Mouse (Mus musculus) mesoderm, embryonic 11.5 days (tissue): Measurements from ENCODE around the gene Cnksr3.

Experiments
- DNase-seq: peaks from one replicate; pipeline ENCODE4 v3.0.0-alpha.2; 2012; ENCODE audit warnings: low read depth, low spot score

Gene Cnksr3

DNA sequence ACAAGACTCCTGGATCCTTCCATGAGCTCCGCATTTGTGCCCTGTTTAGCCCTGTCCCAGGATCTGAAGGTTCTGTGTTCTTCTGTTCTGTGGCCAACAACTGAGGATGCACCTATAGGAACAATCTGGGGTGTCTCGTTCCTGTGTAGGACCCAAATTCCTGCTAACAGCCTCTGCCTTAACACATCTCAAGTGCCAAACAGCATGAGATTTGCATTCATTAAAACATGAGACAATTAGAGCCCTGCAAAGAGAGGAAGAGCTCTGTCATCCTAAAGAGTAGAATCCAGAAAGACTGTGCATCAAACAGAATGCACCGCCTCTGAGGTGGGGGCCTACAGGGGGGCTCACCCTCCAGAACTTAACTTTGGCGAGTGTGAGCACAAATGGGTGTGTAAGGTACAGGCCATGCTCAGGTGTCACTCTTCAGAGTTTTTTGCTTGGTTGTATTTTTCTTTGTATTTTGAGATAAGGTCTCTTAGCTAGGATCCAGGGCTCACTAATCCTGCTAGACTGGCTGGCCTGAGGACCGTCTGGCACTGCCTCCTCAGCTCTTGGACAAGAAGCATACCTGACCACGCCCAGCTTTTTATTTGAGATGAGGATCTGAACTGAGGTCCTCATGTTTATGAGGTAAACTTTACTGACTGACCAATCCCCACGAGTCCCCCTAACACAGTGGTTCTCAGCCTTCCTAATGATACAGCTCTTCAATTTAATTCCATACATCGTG, 15.2 kb downstream of the Cnksr3 start:
- DNase-seq: no peak

DNA sequence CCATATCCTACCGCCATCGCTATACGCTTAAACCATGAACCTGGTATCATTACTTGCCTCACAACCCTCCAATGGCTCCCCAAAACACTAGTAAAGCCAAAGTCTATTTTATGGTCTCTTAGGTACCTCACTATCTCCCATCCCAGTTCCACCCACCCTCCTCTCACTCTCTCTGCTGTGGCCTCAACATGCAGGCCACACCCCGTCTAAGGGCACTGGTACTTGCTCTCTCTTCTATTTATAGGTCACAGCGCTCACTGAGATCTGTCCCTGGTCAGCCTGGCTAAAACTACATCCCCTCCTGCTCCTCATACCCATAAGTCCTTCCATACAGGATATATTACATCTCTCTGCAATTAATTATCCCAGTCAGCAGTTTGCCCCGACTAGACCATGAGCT, 16.1 kb downstream of the Cnksr3 start:
- no peak for DNase-seq

DNA sequence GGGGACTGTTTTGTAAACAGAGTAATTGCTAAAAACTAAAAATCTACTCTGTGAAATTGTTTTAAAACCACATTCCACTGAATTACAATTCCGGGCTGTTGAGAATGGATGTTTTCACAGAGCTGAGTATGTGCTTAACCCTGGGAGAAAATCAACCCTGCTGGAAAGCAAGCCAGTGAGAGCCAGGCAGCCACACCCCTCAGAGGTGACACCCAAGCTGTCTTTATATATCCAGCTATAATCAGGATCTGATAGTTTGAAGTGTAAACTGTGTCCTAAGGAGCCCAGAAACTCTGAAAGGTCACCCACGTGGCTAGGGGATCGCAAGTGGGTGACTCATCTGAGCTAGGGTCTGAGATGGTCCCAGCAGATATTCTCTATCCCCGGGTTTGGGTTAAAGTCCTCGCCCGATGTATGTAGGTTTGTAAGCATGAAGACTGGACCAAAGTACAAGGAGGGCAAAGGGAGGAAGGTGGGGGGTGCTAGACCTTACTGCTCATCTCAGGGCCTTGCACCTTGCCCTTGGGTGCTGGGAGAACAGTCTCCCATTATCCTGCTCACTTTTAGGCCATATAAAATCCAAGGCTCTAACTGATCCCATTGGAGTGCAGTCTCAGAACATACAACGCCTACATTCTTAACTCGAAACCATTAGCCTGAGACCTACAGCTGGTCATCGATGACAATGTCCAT, 20.2 kb downstream of the Cnksr3 start:
- DNase-seq: no peak

DNA sequence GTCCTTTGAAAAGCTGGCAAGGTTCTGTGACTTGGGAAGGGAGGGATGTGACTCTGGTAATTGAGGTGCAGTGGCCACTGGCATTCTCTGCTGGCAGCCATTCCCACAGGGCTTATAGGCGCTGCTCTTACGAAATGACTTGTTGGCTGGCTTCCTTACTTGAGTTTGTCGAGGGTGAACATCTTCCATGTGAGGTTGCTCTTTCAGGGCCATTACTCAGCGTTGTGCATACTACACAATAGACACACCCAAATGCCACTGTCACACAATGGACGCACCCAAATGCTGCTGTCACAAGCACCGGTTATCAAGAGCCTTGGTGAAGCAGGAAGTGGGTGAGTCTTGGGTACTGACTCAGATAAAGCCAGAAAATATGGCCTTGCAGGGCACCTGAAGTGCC, 22.8 kb downstream of the Cnksr3 start:
- no peak for DNase-seq

DNA sequence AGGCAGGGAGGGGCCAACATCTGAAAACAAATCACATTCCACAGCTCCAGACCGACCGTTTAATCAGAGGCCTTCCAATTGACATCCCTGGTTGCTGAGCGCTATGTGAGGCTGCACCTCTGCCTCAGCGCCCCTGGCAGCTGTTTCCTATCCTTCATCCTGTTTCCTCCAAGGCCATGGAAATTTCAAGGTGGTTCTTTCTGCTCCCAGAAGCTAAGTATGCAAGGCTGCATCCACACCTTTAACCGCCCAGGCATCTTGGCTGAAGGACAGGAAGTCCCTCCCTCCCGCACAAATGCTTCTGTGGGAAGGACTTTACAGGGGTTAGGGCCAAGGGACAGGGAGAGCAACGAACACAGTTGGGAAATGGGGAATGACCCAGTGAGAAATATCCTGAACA, 24.2 kb downstream of the Cnksr3 start:
- peak; percentile 50 for DNase-seq

DNA sequence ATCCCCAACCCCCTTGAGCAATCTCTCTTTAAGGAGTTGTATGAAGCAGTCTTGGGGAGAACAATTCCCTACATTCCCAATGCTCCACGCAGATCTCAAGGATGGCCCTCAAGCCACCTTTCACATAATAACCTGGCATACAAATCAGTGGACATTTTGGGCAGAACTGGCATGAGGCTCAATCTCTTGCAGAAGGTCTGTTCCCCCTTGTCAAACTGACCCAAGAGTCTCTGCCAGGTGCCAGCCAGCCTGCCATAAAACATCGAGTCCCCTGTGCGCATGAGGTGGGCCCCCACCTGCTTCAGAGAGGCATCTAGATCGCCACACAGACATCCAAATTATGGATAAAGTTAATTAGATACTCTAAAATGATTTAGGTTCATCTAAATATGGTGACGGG, 25.0 kb downstream of the Cnksr3 start:
- no peak for DNase-seq

DNA sequence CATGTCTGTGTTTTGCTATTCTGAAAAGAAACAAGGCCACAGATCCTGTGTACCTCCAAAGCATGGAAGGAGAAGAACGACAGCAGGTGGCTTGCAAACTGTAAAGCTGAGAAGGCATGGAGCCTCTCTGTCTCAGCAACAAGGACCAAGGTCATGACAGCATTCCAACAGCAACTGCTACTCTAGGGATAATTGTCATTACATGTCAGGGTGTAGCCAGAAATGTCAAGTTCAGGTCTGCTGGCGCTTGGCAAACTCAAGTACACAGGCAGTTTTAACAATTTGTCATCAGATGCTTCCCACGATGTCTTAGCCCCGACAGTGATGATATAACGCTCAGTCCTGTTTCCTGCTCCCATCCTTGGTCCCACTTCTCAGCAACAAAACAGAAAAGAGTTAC, 26.0 kb downstream of the Cnksr3 start:
- DNase-seq: no peak

DNA sequence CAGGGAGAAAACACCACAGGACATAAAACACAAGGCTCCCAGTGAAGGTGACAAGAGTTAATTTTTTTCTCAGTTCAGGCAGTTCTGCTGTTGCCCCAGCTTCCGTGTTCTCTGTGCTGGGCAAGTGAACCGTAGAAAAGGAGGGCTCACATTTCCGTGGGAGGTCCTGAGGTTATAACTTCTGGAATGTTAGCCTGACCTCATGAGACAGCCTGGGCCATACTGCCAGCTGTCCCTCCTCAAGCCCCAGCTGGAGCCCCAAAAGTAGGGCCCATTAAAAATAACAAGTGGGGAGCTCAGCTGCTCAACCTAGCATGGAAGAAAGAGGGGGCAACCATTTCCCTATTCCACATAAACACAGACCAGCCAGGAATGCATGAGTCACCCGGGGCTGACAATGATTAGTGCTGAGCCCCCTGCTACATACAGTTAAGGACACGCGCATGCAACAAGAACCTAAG, 28.8 kb downstream of the Cnksr3 start:
- DNase-seq: peak; percentile 82

DNA sequence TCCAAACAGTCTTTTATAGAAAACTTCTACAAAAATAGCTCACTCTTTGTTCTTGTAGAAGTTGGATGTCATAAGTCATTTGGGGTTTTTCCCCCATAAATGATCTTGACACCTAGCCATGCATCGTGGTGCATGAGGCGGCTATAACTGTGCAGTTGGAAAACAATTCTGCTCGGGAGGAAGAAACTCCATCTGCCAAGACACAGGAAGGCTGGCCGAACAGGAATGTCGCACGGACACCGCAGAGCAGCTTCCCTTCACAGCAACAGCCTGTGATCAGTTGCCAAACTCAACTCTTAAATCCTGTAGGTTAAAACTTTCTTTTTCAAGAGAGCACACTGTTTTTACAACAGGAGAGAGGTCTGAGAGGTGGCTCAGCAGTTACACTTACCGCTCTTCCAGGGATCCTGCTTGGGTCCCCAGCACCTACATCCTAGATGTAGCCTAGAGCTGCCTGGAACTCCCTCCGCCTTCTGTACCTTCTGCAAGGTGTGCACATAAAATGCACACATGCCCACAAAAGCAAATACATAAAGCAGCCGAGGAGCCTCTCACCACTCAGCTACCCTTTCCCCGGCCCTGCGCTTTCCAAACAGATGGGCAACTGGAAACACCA, 29.4 kb downstream of the Cnksr3 start:
- DNase-seq: peak; percentile 29

DNA sequence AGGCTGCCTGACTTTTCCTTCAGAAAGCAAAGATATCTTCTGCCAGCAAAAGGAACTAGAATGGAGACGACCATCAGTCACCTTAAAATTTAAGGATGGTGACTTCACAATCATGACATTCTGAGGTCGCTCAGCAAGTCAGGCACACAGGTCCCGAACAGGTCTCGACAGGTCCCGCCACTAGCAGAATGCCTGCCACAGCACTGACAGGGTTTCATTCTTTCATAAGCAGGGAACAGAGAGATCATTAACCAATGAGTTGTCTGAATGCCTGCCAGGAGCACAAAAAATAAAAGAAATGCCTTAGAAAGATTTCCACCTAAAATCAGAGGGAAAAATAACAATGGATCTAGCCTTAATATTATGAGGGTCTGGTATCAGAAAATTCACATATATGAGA, 31.7 kb downstream of the Cnksr3 start:
- DNase-seq: no peak

DNA sequence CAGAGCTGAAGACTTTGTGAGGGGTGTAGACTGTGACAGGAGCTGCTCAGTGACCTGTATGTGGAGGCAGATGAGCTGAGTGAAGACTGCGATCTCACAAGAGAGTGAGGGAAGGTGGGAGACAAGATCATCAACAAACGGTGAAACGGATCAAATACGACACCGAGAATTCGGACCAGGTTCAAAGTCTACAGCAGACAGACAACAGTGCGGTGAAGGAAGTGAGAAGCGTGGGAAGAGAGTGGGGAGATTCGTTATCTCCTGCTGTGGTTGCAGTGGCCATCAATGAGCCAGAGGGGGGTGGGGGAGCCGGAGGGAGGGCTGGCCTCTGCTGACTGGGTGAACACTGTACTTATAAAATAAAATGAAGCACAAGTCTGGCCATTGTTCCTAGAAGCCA, 33.5 kb downstream of the Cnksr3 start:
- DNase-seq: no peak

DNA sequence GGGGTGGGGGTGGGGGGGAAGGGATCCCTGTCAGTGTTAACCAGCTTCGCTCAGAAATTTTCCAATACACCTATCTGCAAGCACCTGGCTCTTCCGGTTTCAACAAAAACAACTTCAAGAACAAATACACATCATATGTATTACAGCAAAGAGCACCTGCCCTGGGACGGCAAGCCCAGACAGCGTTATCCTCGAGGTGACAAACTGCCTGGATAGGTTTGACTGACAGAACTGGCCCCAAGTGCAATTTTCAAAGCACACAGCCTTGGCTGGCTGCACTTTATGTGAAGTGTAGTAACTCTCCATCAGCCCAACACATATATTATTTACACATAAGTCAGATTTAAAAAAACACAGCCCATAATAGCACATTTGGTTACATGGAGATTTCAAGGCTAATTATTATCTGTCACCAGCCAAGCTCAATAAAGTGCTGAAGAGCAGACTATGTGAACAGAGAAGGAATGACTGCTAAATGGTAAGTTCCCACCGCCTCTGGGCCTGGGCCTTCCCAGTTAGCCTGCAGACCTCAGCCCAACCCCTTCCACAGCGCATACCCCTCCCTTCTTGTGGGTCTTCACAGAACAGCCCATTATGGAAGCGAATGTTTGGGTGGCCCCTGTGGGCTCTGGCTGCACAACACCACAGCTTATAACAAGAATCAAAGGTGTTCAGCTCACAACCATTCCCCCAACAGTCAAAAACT, 35.7 kb downstream of the Cnksr3 start:
- DNase-seq: no peak

DNA sequence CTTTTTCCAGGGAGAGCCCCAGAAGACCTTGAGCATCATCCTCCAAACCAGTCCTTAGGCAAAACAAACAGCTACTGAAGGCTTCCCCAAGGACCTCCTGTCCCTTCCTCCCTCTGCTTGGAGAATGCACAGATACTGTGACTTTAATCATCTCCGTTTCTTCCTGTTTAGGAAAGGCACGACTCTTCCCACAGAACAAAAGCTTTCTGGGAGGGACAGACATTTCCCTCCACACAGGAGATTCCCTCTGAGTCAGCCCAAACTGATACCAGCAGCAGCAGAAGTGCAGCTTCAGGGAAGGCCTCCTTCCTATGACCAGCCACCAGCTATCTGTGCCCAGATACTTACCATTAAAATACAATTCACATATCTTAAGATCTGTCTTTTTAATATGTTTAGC, 37.6 kb downstream of the Cnksr3 start:
- no peak for DNase-seq

DNA sequence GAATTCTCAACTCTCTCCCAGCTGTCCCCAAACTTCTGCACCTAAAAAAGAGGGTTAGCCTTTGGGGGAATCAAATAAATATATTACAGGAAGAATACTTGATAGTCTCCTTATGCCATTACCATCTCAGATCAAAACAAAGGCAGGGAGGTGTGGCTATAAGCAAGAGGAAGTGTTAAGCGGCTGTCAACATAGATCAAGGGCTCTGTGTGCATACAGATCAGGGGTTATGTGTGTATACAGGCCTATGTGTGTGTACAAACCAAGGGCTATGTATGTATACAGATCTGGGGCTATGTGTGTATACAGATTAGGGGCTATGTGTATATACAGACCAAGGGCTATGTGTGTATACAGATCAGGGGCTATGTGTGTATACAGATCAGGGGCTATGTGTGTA, 38.9 kb downstream of the Cnksr3 start:
- DNase-seq: no peak

DNA sequence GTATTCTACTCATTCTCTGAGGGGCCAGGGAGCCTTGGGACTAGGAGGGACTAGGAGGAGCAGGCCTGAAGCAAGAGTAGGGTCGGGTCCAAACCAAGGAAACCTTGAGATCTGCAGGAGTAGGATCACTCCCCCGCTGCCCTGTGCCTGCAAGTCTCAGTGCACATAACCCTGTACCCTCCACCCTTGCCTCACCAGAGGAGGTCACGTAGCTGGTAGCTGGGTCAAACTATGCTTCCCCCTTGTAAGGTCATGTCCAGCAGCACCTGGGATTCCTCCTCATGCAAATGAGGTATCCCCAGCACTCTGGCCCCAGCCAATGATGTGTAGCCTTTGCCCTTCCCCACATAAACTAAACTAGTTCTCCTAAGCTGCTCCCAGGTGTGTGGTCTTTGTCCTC, 41.6 kb downstream of the Cnksr3 start:
- no peak for DNase-seq

DNA sequence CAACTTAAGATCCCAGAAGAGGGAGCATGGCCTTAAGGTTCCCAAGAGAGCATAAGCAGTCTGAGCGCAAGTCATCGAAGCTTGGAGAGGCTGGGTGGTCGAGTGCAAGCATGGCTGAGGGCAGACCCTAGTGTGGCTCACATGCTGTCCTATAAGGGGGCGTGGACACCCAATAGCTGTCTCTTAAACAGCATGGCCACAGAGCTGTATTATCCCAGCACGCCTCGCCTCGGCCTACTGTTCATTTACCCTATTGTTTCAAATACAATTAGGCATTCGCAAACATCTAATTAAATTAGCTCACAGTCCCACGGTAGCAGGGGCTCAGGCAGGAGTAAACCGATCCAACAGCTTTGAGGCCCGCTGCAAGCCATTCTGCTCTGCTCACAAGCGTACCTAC, 49.0 kb downstream of the Cnksr3 start:
- no peak for DNase-seq

DNA sequence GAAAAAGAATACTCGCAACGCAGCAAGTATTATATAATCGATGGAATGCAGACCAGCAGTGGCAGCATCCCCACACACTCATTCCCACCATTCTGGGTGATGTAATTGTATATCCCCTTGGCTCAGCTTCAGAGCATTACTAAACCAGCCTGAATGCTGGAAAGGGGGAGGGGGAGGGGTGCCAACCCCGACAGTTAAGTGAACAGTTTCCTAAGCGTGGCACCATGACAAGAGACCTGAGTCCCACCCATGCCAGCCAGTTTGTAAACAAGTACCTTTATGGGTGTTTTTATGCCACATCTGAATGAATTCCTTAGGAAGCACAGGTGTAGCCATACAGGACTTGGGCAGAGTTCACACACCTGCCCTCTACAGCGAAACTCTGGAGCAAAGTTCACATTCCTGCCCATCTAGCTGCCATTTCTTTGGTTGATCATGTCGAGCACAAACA, 53.0 kb downstream of the Cnksr3 start:
- DNase-seq: peak; percentile 58

DNA sequence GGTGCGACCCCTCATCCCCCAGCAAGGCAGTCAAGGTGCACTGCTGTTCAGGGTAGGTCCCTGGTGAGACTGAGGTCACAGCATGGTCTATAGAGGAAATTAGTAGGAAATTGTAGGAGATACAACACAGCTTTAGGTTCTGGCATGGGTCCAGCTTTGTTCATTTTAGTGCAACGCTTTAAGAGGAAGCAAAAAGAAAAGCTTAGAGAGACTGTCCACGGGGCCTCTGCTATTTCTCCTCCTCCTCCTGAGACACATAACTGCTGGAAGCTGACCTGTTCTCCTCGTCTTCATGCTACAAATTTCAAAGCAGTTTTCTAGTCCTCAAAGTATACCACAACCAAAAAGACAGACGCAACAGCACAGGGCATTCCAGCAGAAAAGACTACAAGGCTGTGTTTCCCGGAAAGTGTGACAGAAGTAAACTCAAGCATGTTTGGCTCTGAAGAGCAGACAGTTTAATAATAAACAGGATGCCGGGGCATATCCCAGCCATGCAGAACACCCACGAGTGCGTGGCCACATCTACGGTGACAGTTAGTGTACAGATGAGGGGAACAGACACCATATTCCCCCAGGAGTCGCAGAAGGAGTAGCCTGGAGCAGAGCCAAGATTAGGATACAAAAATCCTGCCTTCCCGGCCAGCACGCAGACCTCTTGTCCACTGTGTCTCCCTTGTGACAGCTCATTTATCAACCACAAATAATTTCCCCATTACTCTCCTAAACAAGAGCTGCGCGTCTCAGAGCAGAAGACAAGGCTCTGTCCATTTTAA, 53.6 kb downstream of the Cnksr3 start:
- DNase-seq: peak; percentile 21

DNA sequence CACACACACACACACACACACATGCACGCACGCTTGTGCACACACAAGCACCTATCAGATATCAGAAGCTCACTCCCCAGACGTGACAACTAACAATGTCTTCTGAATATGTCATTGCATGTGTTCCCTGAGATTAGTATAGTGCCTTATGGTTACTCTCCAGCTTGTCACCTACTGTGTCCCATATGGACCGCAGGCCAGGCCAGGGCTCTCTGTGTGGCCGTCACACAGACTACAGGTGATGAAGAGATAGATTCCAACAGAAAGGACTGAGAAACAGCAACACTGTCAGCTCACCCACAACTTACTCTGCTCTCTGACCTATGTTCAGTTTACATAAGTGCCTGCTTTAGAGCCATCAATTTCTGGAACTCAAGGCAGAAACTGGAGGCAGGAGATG, 57.2 kb downstream of the Cnksr3 start:
- no peak for DNase-seq

DNA sequence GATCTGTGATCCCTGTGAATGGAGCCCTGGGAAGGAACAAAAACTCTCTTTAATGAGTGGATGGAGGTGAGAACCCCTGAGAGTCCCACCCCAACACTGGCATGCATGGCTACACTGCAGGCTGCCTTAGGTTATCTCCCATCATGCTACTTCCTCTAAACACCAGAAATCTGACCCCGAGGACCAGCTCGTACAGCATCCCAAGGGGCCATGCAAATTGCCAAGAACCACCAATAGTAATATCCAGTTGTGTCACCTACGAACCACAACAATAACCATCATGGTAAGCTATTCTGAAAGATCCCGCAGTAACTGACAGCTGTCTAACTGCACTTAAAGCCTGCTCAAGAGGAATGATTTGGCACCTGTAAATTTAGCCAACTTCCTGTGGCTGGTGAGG, 59.1 kb downstream of the Cnksr3 start:
- no peak for DNase-seq
